ENCODE assay signal across 18 mouse cellular contexts in genomic region chr1:131174299-131174861, GRCm38 (mm10). TPM values are rescaled to one million over a fixed set of nuclear protein-coding genes. Genes with fewer than 3 reads are reported as not detected.
DNase-seq lines count a peak whose midpoint lies in the region; ATAC-seq lines count a peak whose summit lies in the region.
"Had no signal": no experiment of that assay in that cellular context is flagged by ENCODE, and none has a peak within 500 bp of the region (broad histone marks: within the 10 kb centered on the region; RNA-seq: fewer than 3 reads in every experiment).

No protein-coding gene starts in this region.

- WGBS in kidney, embryonic 15.5 days, result 62% methylated on average over 12 of the region's 12 CpGs
- 88% methylated on average over 12 of the region's 12 CpGs for WGBS in midbrain, embryonic 13.5 days
- WGBS in midbrain, embryonic 16.5 days, result 85% methylated on average over 12 of the region's 12 CpGs

- peaks cover 95% of the 10 kb centered on the region for H3K36me3 ChIP-seq in kidney, embryonic 15.5 days
- peaks cover 94% of the 10 kb centered on the region for H3K36me3 ChIP-seq in midbrain, embryonic 13.5 days
- peaks cover 23% of the 10 kb centered on the region for H3K36me3 ChIP-seq in midbrain, embryonic 16.5 days (ENCODE audit: control insufficient read depth, insufficient read depth, low read length)

- H3K4me1 ChIP-seq in kidney, embryonic 15.5 days, result no peaks in the 10 kb centered on the region
- H3K4me1 ChIP-seq in midbrain, embryonic 13.5 days (replicated peaks), result no peaks in the 10 kb centered on the region
- H3K4me1 ChIP-seq in midbrain, embryonic 16.5 days (ENCODE audit: control insufficient read depth, insufficient read depth, low read length), result no peaks in the 10 kb centered on the region
- H3K4me1 ChIP-seq: limb, embryonic 10.5 days; midbrain, embryonic 12.5 days had no signal

- peak; percentile 60; the same call in 1 of the 2 replicates for ATAC-seq in kidney, embryonic 15.5 days (replicated peaks; ENCODE audit: low FRiP score)
- no peak for ATAC-seq in midbrain, embryonic 13.5 days
- ATAC-seq in midbrain, embryonic 16.5 days, result no peak
- ATAC-seq: activated CD4-positive, CD25-positive, alpha-beta regulatory T cell, adult 4 months; forebrain, embryonic 14.5 days; Patski had no signal

- H3K4me3 ChIP-seq in kidney, embryonic 15.5 days (replicated peaks), result no peak overlapping the region
- no peak overlapping the region for H3K4me3 ChIP-seq in midbrain, embryonic 13.5 days (replicated peaks)
- H3K4me3 ChIP-seq in midbrain, embryonic 16.5 days (ENCODE audit: low read depth, low read length), result no peak overlapping the region
- H3K4me3 ChIP-seq: erythroblast, embryonic 14.5 days; hindbrain, embryonic 10.5 days; limb, embryonic 10.5 days; midbrain, embryonic 12.5 days had no signal

- H3K9me3 ChIP-seq in kidney, embryonic 15.5 days (replicated peaks), result no peaks in the 10 kb centered on the region
- no peaks in the 10 kb centered on the region for H3K9me3 ChIP-seq in midbrain, embryonic 13.5 days
- no peaks in the 10 kb centered on the region for H3K9me3 ChIP-seq in midbrain, embryonic 16.5 days (replicated peaks; ENCODE audit: control insufficient read depth, low read length, poor library complexity, severe bottlenecking)
- H3K9me3 ChIP-seq: hindbrain, embryonic 10.5 days; limb, embryonic 10.5 days; midbrain, embryonic 12.5 days had no signal

- H3K9ac ChIP-seq in kidney, embryonic 15.5 days, result no peak overlapping the region
- H3K9ac ChIP-seq in midbrain, embryonic 13.5 days (replicated peaks), result 0 out of 2 replicates have a peak overlapping the region, but pooled peaks have one; percentile 23
- H3K9ac ChIP-seq in midbrain, embryonic 16.5 days (ENCODE audit: low read depth, low read length), result no peak overlapping the region
- H3K9ac ChIP-seq: midbrain, embryonic 12.5 days had no signal

- H3K4me2 ChIP-seq in kidney, embryonic 15.5 days, result no peak overlapping the region
- no peak overlapping the region for H3K4me2 ChIP-seq in midbrain, embryonic 13.5 days (replicated peaks)
- no peak overlapping the region for H3K4me2 ChIP-seq in midbrain, embryonic 16.5 days (ENCODE audit: low read length)
- H3K4me2 ChIP-seq: liver, embryonic 11.5 days; midbrain, embryonic 12.5 days had no signal

- H3K27ac ChIP-seq in kidney, embryonic 15.5 days, result peak overlapping the region; percentile 28; the same call in 1 of the 2 replicates
- no peak overlapping the region for H3K27ac ChIP-seq in midbrain, embryonic 13.5 days
- H3K27ac ChIP-seq in midbrain, embryonic 16.5 days (ENCODE audit: low read length), result no peak overlapping the region
- H3K27ac ChIP-seq: hindbrain, embryonic 10.5 days; limb, embryonic 10.5 days; midbrain, embryonic 12.5 days had no signal

- DNase-seq in cerebellum, adult 18-20 months, result peak; percentile 24 to 26
- no peak for DNase-seq in cerebellum, postnatal 4 days (ENCODE audit: low spot score in 2 of 2)
- DNase-seq in kidney, adult 9 months, result no peak
- no peak for DNase-seq in frontal cortex, adult 2 months (ENCODE audit: extremely low spot score in 1 of 2, low spot score in 1 of 2)
- DNase-seq: lung, adult 2 months; right cerebral cortex, adult 18-20 months; thymus, adult 2 months had no signal

- H3K27me3 ChIP-seq in kidney, embryonic 15.5 days, result no peaks in the 10 kb centered on the region
- no peaks in the 10 kb centered on the region for H3K27me3 ChIP-seq in midbrain, embryonic 13.5 days
- H3K27me3 ChIP-seq in midbrain, embryonic 16.5 days (ENCODE audit: control insufficient read depth, insufficient read depth, low read depth, low read length), result no peaks in the 10 kb centered on the region
- H3K27me3 ChIP-seq: midbrain, embryonic 12.5 days; Patski had no signal

RNA-seq across cellular contexts. Expression of gene Eif2d, which starts 21.4 kb away (rescaled TPM):
- 61.4 and 68.2 TPM in 2 replicates for polyA plus RNA-seq in kidney, embryonic 15.5 days (2015; fragmentation: Nextera tagmentation; extraction: Ambion mirVana)
- polyA plus RNA-seq in midbrain, embryonic 13.5 days (2015; fragmentation: Nextera tagmentation; extraction: Ambion mirVana), result 49.3 and 53.8 TPM in 2 replicates
- 46.8 and 51.1 TPM in 2 replicates for polyA plus RNA-seq in midbrain, embryonic 16.5 days (2015; fragmentation: Nextera tagmentation; extraction: Ambion mirVana)
- polyA plus RNA-seq in frontal cortex, adult 2 months (2012; rRNA removed), result 52.9 and 54.2 TPM in 2 replicates

RNA-seq across cellular contexts. Expression of gene Dyrk3, which starts 36.2 kb away (rescaled TPM):
- 5.2 and 6.8 TPM in 2 replicates for polyA plus RNA-seq in kidney, embryonic 15.5 days (2015; fragmentation: Nextera tagmentation; extraction: Ambion mirVana)
- polyA plus RNA-seq in midbrain, embryonic 13.5 days (2015; fragmentation: Nextera tagmentation; extraction: Ambion mirVana), result 18.3 and 19.2 TPM in 2 replicates
- 14.1 and 17.4 TPM in 2 replicates for polyA plus RNA-seq in midbrain, embryonic 16.5 days (2015; fragmentation: Nextera tagmentation; extraction: Ambion mirVana)
- 4.9 and 5.0 TPM in 2 replicates for polyA plus RNA-seq in frontal cortex, adult 2 months (2012; rRNA removed)

Comparison
In these comparisons a context has a peak if more than half of its experiments do, and no peak if none do; other contexts are left out.
1. DNase-seq: peak in cerebellum, adult 18-20 months (2 of 2); none in cerebellum, postnatal 4 days (0 of 2), kidney, adult 9 months (single experiment) and frontal cortex, adult 2 months (0 of 2).